Mouse (Mus musculus) myocyte (in vitro differentiated cells): ENCODE data around the gene Chd3.

Experiments
- REST ChIP-seq: IDR thresholded peaks from one replicate; pipeline ENCODE4 v1.6.1; 2011; ENCODE audit warnings: mild to moderate bottlenecking, control low read depth, moderate library complexity; ENCODE audit not compliant: insufficient read depth, insufficient read length
- USF1 ChIP-seq: IDR thresholded peaks from one replicate; pipeline ENCODE4 v1.6.1; 2011; ENCODE audit warnings: low read depth, mild to moderate bottlenecking, control low read depth, moderate library complexity

GRCm38 (mm10) chr11:69382478-69383105 lies 13.4 kb upstream of the Chd3 start:
- TF ChIP-seq REST = no peak
- TF ChIP-seq USF1 = no peak
